Mouse (Mus musculus) heart, postnatal 25 days (tissue): ENCODE results near the gene Slc38a4. TPM values are rescaled to one million over a fixed set of nuclear protein-coding genes. Genes with fewer than 3 reads are reported as not detected.

Experiments
- DNase-seq: peaks from one replicate; pipeline ENCODE4 v3.0.0; 2022; ENCODE audit warnings: low spot score
- intact Hi-C: fragments of 180-260 bp; cut with DNase I; formaldehyde crosslinking; loops from one replicate; pipeline ENCODE4 v1.15.1; 2025
- total RNA-seq, 2 experiments: library from RNA; stranded (reverse); gene quantifications; 2 replicates each; pipeline ENCODE4 v1.2.3; 2021

Gene Slc38a4
- total RNA-seq, 2 experiments from 2014 or later: 10.6 to 17.1 TPM

DNA sequence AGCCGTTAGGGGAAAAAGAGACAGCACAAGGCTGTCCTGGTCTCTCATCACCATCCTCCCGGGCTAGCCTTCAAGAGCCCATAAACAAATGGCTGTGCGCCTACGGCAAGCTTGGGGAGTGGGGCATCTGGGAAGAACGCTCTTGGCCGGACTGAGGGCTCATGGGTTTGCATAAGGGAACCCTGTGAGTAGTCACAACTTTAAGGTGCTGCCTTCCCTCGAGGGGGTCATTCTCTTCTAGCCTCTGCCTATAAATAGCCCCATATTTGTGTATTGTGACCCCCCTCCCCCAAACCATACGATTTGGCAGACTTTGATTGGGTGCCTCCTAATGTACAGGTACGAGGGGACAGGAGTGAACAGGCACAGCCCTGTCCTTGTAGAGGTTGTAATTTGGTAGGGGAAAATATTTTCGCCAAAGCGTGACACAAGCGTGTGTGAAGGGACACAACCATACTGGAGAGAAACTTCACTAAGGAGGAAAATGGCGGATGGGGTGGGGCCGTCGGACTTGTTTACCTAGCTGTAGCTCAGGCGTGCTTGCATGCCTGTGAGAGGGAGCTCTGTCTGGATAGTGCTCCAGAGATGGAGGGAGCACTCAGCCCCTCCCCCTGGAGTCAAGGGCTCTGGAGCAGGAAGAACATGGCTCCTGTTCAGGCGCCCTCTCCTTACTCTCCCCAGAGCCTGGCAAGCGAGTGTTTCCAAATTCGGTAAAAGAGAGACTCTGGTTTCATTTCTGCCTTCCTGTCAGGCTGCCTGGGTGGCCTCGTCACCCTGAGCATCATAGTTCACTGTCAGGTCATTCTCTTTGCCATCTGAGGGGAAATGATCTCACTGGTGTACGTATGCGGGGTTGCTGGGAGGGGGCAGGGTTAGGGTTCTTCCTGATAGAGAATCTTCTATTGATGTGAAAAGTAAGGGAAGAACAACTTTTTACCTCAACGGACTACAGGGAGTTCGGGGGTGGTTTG lies 3.6 kb upstream of the Slc38a4 start:
- DNase-seq: no peak
- intact Hi-C loops: no loop called here

- no peak for DNase-seq
- intact Hi-C loops: no loop called here
Measured at GRCm38 (mm10) chr15:97054767-97055489, 828 bp downstream of the Slc38a4 start.

- DNase-seq: no peak
- intact Hi-C loops: no loop called here
Measured at GRCm38 (mm10) chr15:97054131-97054530, 1.6 kb downstream of the Slc38a4 start.

- intact Hi-C loops: no loop called here
Measured at GRCm38 (mm10) chr15:97050436-97050835, 5.3 kb downstream of the Slc38a4 start.

DNA sequence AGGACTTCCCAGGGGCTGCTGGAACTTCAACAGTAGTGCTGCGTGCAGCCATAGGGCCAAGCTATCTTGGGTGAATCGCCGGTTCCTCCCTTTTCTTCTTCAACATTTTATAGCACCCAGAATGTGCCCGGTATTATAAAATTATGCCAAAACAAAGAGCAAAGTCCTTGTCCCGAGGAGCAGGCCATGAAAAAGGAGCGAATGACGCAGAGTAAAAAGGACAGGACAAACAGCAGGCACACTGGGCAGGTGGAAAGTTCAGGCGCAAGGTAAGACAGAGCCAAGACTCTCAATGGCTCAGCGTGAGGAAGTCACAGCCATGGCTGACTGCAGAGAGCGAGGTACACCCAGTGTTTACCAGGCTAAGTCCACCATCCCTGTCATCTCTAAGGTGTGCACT lies 5.7 kb downstream of the Slc38a4 start:
- DNase-seq: no peak
- intact Hi-C loops: no loop called here

More at GRCm38 (mm10) chr15:97050436-97050835, 5.3 kb downstream of the Slc38a4 start:
- no peak for DNase-seq

DNA sequence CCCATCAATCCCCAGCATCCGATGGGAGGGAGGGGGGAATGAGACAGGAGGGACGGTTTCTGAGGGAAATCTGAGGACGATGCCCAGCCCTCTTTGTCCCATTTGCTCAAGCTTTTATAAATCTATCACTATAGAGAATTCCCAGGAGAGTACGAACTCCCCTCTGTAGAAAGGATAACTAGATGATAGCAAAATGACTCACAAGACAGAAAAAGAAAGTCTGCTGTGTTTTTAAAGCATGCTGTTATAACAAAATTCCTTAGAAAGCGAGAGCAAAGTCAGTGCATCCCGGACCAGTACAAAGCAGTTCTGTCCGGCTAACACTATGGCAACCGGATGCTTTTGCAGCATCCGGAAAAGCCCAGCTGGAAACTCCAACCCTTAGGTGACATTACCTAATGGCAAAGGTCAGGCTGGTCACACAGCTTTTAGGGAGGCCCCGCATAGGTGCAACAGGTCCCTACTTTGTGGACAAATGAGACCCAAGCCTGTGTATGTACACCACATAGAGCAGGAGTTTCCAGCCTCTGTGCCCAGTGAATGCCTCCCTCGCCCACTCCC lies 6.4 kb downstream of the Slc38a4 start:
- no peak for DNase-seq

DNA sequence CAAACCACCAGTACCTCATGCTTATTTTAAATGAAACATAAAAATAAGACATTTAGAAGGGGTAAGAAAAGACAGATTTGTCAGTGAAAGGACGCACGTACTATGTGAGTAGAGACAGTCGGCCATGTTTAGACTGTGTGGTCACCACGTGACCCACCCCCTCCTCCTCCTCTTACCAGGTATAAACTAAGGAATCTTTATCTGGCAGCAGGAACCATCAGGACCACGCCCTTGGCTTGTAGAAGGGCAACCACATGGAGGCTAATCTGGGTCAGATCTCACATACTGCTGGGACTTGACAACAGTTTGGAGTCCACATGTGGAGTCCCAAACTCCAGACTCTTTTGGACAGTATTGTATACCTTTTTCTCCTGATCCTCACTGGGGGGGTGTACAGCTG lies 7.5 kb downstream of the Slc38a4 start:
- no peak for DNase-seq
- intact Hi-C loops: no loop called here

More for the DNA sequence above, 6.4 kb downstream of the Slc38a4 start:
- intact Hi-C loops: no loop called here

GRCm38 (mm10) chr15:97043921-97044320 lies 11.8 kb downstream of the Slc38a4 start:
- intact Hi-C loops: no loop called here
- DNase-seq: no peak

DNA sequence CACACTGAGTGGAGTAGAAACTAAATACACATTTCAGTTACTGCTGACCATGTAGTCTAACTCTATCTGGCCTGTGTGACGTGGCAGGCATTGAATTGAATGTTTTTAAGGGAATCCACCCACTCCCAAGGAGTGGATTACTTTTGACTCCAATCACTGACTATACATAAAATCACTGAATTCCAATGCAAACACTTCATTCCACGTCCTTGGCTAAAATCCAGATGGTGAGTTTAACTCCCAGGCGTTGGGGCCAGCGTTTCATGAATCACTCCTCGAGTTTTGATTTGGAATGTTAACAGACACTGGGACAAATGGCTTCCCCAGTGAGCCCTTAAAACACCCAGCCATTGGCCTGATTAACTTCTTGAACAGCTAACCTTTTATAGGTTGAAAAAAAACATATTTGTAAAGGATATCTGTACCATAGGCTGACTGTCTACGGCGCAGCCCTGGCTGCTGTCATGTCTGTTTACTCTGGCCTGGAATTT lies 13.7 kb downstream of the Slc38a4 start:
- no peak for DNase-seq
- intact Hi-C loops: no loop called here

DNA sequence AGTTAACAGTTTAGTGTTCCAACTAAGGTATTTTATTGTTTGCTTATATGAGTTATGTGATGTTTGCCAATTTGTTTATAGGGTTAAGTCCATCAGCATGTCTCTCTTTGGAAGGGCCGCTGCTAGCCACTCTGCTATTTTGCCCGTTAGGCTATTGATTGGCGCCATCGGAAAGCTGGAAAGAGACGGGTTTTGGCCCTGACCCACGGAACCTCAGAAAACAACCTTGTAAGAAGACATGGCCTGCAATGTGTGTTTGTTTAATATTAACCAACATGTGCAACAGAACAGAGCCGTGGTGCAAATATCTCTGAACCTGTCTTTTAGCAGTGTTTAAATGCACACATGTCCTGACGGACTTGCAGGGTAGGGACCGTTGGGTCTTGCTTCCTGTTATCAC lies 14.6 kb downstream of the Slc38a4 start:
- no peak for DNase-seq
- intact Hi-C loops: no loop called here

- intact Hi-C loops: no loop called here
Measured at GRCm38 (mm10) chr15:97037710-97038109, 18.0 kb downstream of the Slc38a4 start.

DNA sequence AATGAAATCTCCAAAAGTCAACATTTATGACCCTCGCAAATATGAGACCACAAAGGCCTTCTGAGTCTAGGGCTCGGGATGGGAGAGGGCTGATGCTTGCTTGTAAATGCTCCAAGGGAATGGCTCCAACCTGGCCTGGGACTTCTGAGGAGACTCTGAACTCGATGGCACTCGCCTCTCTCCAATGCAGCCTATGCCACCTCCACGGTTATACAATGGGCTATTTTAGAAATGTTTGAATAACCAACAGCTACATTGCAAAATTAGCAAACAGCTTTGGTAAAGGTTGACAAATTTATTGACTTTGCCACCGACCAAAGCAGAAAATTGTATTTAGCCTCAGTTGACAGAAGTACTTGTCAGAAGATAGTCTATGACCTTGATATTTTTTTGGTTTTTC lies 19.9 kb downstream of the Slc38a4 start:
- intact Hi-C loops: no loop called here
- DNase-seq: no peak

More at GRCm38 (mm10) chr15:97037710-97038109, 18.0 kb downstream of the Slc38a4 start:
- no peak for DNase-seq

DNA sequence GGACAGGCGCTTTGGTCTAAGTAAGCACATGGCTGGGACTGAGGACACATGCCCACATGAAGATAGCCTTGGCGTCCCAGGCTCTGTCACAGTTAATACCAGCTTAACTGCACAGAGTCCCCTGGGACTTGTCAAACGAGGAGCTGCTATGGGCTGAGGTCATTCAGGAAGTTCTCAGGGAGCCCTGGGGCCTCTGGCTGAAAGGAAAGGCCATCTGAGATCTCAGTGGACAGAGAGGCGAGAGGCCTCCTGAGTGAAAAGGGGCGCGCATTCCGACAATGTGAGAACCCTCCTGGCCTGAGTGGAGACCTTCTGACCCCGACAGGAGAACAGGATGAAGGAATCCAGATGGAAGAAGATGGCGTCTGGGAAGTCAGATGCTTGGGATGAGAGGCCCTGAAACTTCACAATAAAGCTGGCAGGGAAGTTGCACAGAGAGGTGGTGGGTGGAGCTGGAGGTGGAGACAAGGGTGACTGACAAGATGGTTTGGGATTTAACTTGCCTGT lies 22.2 kb downstream of the Slc38a4 start:
- intact Hi-C loops: no loop called here
- DNase-seq: no peak

GRCm38 (mm10) chr15:97031886-97032285 lies 23.9 kb downstream of the Slc38a4 start:
- DNase-seq: no peak
- intact Hi-C loops: no loop called here

DNA sequence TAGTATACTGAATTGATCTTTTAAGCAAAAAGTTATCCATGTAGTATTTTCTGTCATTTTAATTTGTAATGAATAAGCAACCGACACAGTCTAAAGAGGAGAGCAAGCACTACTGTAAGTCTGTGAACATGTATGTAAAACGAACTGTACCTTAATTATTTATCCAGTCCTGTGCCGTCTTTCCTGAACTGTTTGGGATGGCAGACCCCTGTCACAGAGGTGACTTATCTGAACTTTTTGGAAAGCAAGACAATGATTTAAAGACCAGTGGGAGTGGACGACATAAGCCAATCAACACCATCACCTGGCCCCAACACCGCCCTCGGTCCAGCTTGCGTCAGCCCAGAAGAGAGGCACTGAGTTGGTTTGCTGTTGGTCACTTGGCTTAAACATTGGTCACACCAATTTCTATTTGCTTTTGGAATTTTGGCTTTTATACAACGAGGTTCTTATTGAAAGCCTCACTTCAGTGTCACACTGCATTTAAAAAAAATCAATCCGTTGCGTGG lies 24.7 kb downstream of the Slc38a4 start:
- no peak for DNase-seq
- intact Hi-C loops: no loop called here

DNA sequence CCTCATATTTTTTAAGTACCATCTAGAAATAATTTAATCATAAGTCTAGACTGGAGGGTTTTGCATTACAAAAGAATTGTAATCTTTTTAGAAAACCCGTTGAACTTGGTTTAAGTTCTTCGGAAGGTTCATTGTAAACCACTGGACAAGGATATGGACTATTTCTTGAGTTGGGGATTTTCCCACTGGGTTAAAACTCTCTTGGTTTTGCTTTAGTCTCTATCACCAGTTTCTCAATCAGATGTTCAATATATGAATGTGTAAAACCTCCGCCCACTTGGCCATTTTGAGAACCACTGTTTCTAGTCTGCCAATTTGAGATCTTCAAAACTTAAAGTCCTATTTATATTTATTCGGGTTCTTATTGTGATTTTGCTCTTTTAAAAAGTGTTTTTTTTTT lies 25.6 kb downstream of the Slc38a4 start:
- DNase-seq: no peak

DNA sequence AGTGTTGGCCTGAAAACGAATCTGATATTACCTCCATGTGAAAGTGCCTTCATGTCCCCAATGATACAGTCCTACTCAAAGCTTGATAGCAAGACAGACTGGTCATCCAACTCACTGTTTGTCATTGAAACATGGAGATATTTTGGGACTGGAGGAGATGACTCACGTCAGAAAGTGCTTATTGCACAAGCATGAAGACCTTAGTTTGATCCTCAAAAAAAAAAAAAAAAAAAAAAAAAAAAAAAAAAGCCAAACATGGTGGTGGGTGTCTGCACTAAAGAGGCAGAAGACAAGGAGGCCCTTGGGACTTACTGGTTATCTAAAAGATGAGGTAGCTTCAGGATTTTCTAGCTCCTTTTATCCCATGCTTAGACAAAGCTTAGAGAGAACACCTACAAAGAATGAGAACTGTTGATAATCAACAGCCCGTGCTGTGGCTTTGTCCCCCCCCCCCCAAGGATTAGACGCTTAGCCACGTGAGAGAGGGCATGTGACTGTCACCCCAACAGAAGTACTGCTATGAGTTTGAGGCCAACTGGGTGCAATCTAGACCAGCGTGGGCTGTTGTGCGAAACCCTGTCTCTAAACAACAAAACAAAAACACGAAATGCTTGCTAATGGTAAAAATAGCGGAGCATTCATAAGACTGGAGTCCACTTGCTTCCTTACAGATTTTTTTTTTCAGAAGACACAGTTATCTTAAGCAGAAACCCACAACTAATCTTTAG lies 26.5 kb downstream of the Slc38a4 start:
- no peak for DNase-seq
- intact Hi-C loops: no loop called here

More for the DNA sequence above, 25.6 kb downstream of the Slc38a4 start:
- intact Hi-C loops: no loop called here

- intact Hi-C loops: no loop called here
- no peak for DNase-seq
Measured at GRCm38 (mm10) chr15:97028651-97029050, 27.1 kb downstream of the Slc38a4 start.

DNA sequence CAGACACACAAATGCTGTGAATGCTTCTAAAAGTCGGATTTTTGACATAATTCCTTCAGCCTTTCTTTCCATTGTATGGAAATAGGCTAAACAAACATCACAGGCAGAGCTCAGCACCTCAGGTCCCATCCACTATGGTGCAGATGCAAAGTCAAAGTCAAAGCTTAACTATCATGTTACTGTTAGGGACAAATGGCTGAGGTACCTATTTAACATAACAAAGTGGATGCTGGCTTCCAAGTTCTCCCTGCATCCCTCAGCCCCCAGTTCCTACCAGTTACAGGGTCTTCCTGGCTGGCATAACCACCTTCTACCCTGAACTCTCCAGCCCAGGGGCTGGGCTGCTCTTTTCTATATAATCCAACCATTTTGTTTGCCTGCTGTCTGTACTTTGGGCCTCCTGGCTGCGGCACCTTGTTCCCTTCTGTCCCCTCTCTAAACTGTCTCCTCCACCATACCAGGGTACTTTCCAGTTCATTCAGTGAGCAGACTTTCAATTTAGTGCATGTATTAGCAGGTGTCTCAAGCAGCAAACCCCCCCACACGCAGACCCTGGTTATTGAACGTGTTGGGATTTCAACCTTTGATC lies 27.6 kb downstream of the Slc38a4 start:
- intact Hi-C loops: no loop called here
- DNase-seq: no peak
